Mouse (Mus musculus): ENCODE data around the gene Heatr6. TPM values are rescaled to one million over a fixed set of nuclear protein-coding genes. Genes with fewer than 3 reads are reported as not detected.
A peak's percentile ranks its signal among the peaks of the same experiment; 100 is the strongest.

Heatr6 gene
- polyA plus RNA-seq (2015; fragmentation: Nextera tagmentation; extraction: Ambion mirVana): 16.3 and 18.1 TPM in 2 replicates

- peaks cover 4% of the 10 kb centered on the region; the same call in 1 of the 2 replicates for H3K4me1 ChIP-seq (ENCODE audit: control insufficient read depth, insufficient read depth, low read length)
- peak within 1 kb of the TSS; percentile 88 for H3K4me3 ChIP-seq (ENCODE audit: low read length)
- H3K9me3 ChIP-seq (ENCODE audit: control insufficient read depth, low read length): no peaks in the 10 kb centered on the region
- peak within 1 kb of the TSS; percentile 82 for H3K27ac ChIP-seq (ENCODE audit: low read length)
- under 1% methylated on average over 45 of the region's 47 CpGs for whole genome bisulfite sequencing
- peak within 1 kb of the TSS; percentile 52 for H3K4me2 ChIP-seq (ENCODE audit: low read depth, low read length)
- peak; percentile 96 for ATAC-seq
- H3K9ac ChIP-seq (ENCODE audit: low read depth, low read length): peak within 1 kb of the TSS; percentile 86
- H3K27me3 ChIP-seq (replicated peaks; ENCODE audit: control insufficient read depth, insufficient read depth, low read length): no peaks in the 10 kb centered on the region
- peaks cover 4% of the 10 kb centered on the region; the same call in 1 of the 2 replicates for H3K36me3 ChIP-seq (ENCODE audit: control insufficient read depth, insufficient read depth, low read length)
Measured at GRCm38 (mm10) chr11:83753581-83754181, at the start of gene Heatr6. TSS of gene Heatr6 (plus strand) at chr11:83753696.

GRCm38 (mm10) chr11:83703705-83704104 is 49.8 kb upstream of the Heatr6 start, which contains the start of gene Wfdc17:
TSS of gene Wfdc17 (plus strand) at chr11:83703991.
- 21% methylated on average over 1 of the region's 1 CpGs for WGBS
- H3K9ac ChIP-seq (ENCODE audit: low read depth, low read length): no peak within 1 kb of the TSS
- H3K27me3 ChIP-seq (replicated peaks; ENCODE audit: control insufficient read depth, insufficient read depth, low read length): no peaks in the 10 kb centered on the region
- no peak within 1 kb of the TSS for H3K4me2 ChIP-seq (ENCODE audit: low read depth, low read length)
- no peaks in the 10 kb centered on the region for H3K9me3 ChIP-seq (ENCODE audit: control insufficient read depth, low read length)
- no peak for ATAC-seq
- no peaks in the 10 kb centered on the region for H3K4me1 ChIP-seq (ENCODE audit: control insufficient read depth, insufficient read depth, low read length)
- H3K4me3 ChIP-seq (ENCODE audit: low read length): no peak within 1 kb of the TSS
- no peaks in the 10 kb centered on the region for H3K36me3 ChIP-seq (ENCODE audit: control insufficient read depth, insufficient read depth, low read length)
- H3K27ac ChIP-seq (ENCODE audit: low read length): no peak within 1 kb of the TSS

GRCm38 (mm10) chr11:83708715-83709114 is 44.8 kb upstream of the Heatr6 start, which contains the start of gene Wfdc18:
TSS of gene Wfdc18 (plus strand) at chr11:83709015.
- Histone ChIP-seq H3K4me3 (ENCODE audit: low read length) (no peak within 1 kb of the TSS), H3K4me2 (ENCODE audit: low read depth, low read length) (no peak within 1 kb of the TSS), H3K9ac (ENCODE audit: low read depth, low read length) (no peak within 1 kb of the TSS), H3K27ac (ENCODE audit: low read length) (no peak within 1 kb of the TSS), H3K9me3 (ENCODE audit: control insufficient read depth, low read length) (no peaks in the 10 kb centered on the region), H3K27me3 (replicated peaks; ENCODE audit: control insufficient read depth, insufficient read depth, low read length) (no peaks in the 10 kb centered on the region), H3K36me3 (ENCODE audit: control insufficient read depth, insufficient read depth, low read length) (no peaks in the 10 kb centered on the region), H3K4me1 (ENCODE audit: control insufficient read depth, insufficient read depth, low read length) (no peaks in the 10 kb centered on the region)
- 69% methylated on average over 4 of the region's 4 CpGs for WGBS
- no peak for ATAC-seq

- Histone ChIP-seq H3K4me3 (ENCODE audit: low read length) (no peak overlapping the region), H3K36me3 (ENCODE audit: control insufficient read depth, insufficient read depth, low read length) (no peaks in the 10 kb centered on the region), H3K4me2 (ENCODE audit: low read depth, low read length) (no peak overlapping the region), H3K27ac (ENCODE audit: low read length) (no peak overlapping the region), H3K4me1 (ENCODE audit: control insufficient read depth, insufficient read depth, low read length) (no peaks in the 10 kb centered on the region), H3K27me3 (replicated peaks; ENCODE audit: control insufficient read depth, insufficient read depth, low read length) (no peaks in the 10 kb centered on the region), H3K9me3 (ENCODE audit: control insufficient read depth, low read length) (no peaks in the 10 kb centered on the region), H3K9ac (ENCODE audit: low read depth, low read length) (no peak overlapping the region)
- 85% methylated on average over 5 of the region's 5 CpGs for WGBS
- ATAC-seq: no peak
Measured at GRCm38 (mm10) chr11:83709683-83710082, 43.8 kb upstream of the Heatr6 start.

- Histone ChIP-seq H3K27ac (ENCODE audit: low read length) (no peak overlapping the region), H3K27me3 (replicated peaks; ENCODE audit: control insufficient read depth, insufficient read depth, low read length) (no peaks in the 10 kb centered on the region), H3K4me2 (ENCODE audit: low read depth, low read length) (no peak overlapping the region), H3K36me3 (ENCODE audit: control insufficient read depth, insufficient read depth, low read length) (no peaks in the 10 kb centered on the region), H3K9ac (ENCODE audit: low read depth, low read length) (no peak overlapping the region), H3K9me3 (ENCODE audit: control insufficient read depth, low read length) (no peaks in the 10 kb centered on the region), H3K4me1 (ENCODE audit: control insufficient read depth, insufficient read depth, low read length) (no peaks in the 10 kb centered on the region), H3K4me3 (ENCODE audit: low read length) (no peak overlapping the region)
- 75% methylated on average over 1 of the region's 1 CpGs for WGBS
- ATAC-seq: no peak
Measured at GRCm38 (mm10) chr11:83712671-83713070, 40.8 kb upstream of the Heatr6 start.

- no peak for ATAC-seq
Measured at GRCm38 (mm10) chr11:83713925-83714324, 39.6 kb upstream of the Heatr6 start.

GRCm38 (mm10) chr11:83717042-83717665 is 36.3 kb upstream of the Heatr6 start:
- H3K27ac ChIP-seq (ENCODE audit: low read length): no peak overlapping the region
- ATAC-seq: no peak
- no peak overlapping the region for H3K4me3 ChIP-seq (ENCODE audit: low read length)
- WGBS: 86% methylated on average over 6 of the region's 6 CpGs
- no peak overlapping the region for H3K9ac ChIP-seq (ENCODE audit: low read depth, low read length)
- no peaks in the 10 kb centered on the region for H3K4me1 ChIP-seq (ENCODE audit: control insufficient read depth, insufficient read depth, low read length)
- no peak overlapping the region for H3K4me2 ChIP-seq (ENCODE audit: low read depth, low read length)
- no peaks in the 10 kb centered on the region for H3K9me3 ChIP-seq (ENCODE audit: control insufficient read depth, low read length)
- no peaks in the 10 kb centered on the region for H3K36me3 ChIP-seq (ENCODE audit: control insufficient read depth, insufficient read depth, low read length)
- H3K27me3 ChIP-seq (replicated peaks; ENCODE audit: control insufficient read depth, insufficient read depth, low read length): no peaks in the 10 kb centered on the region

More at GRCm38 (mm10) chr11:83713925-83714324, 39.6 kb upstream of the Heatr6 start:
- 85% methylated on average over 2 of the region's 2 CpGs for WGBS
- H3K9me3 ChIP-seq (ENCODE audit: control insufficient read depth, low read length): no peaks in the 10 kb centered on the region
- H3K27me3 ChIP-seq (replicated peaks; ENCODE audit: control insufficient read depth, insufficient read depth, low read length): no peaks in the 10 kb centered on the region
- no peak overlapping the region for H3K4me2 ChIP-seq (ENCODE audit: low read depth, low read length)
- H3K4me3 ChIP-seq (ENCODE audit: low read length): no peak overlapping the region
- no peak overlapping the region for H3K27ac ChIP-seq (ENCODE audit: low read length)
- H3K36me3 ChIP-seq (ENCODE audit: control insufficient read depth, insufficient read depth, low read length): no peaks in the 10 kb centered on the region
- no peaks in the 10 kb centered on the region for H3K4me1 ChIP-seq (ENCODE audit: control insufficient read depth, insufficient read depth, low read length)
- no peak overlapping the region for H3K9ac ChIP-seq (ENCODE audit: low read depth, low read length)

- ATAC-seq: no peak
- no peak overlapping the region for H3K27ac ChIP-seq (ENCODE audit: low read length)
- no peak overlapping the region for H3K9ac ChIP-seq (ENCODE audit: low read depth, low read length)
- no peaks in the 10 kb centered on the region for H3K36me3 ChIP-seq (ENCODE audit: control insufficient read depth, insufficient read depth, low read length)
- H3K4me3 ChIP-seq (ENCODE audit: low read length): no peak overlapping the region
- no peaks in the 10 kb centered on the region for H3K4me1 ChIP-seq (ENCODE audit: control insufficient read depth, insufficient read depth, low read length)
- H3K9me3 ChIP-seq (ENCODE audit: control insufficient read depth, low read length): no peaks in the 10 kb centered on the region
- no peaks in the 10 kb centered on the region for H3K27me3 ChIP-seq (replicated peaks; ENCODE audit: control insufficient read depth, insufficient read depth, low read length)
- H3K4me2 ChIP-seq (ENCODE audit: low read depth, low read length): no peak overlapping the region
Measured at GRCm38 (mm10) chr11:83720766-83721165, 32.7 kb upstream of the Heatr6 start.

- Histone ChIP-seq H3K4me1 (ENCODE audit: control insufficient read depth, insufficient read depth, low read length) (no peaks in the 10 kb centered on the region), H3K4me3 (ENCODE audit: low read length) (no peak overlapping the region), H3K27ac (ENCODE audit: low read length) (no peak overlapping the region), H3K4me2 (ENCODE audit: low read depth, low read length) (no peak overlapping the region), H3K9ac (ENCODE audit: low read depth, low read length) (no peak overlapping the region), H3K36me3 (ENCODE audit: control insufficient read depth, insufficient read depth, low read length) (no peaks in the 10 kb centered on the region), H3K9me3 (ENCODE audit: control insufficient read depth, low read length) (no peaks in the 10 kb centered on the region), H3K27me3 (replicated peaks; ENCODE audit: control insufficient read depth, insufficient read depth, low read length) (no peaks in the 10 kb centered on the region)
- WGBS: 58% methylated on average over 3 of the region's 3 CpGs
- ATAC-seq: no peak
Measured at GRCm38 (mm10) chr11:83728757-83729432, 24.6 kb upstream of the Heatr6 start.

Data from intestine, embryonic 16.5 days (tissue).